Mouse (Mus musculus): Measurements from ENCODE around the gene Rnf144a. TPM values are rescaled to one million over a fixed set of nuclear protein-coding genes. Genes with fewer than 3 reads are reported as not detected.

Rnf144a gene
- polyA plus RNA-seq, 1 experiment from 2014 or later = 42.5 TPM

- no peak for ATAC-seq (ENCODE audit: insufficient number of reproducible peaks, low FRiP score, low TSS enrichment, low read depth)
- H3K27ac ChIP-seq (replicated peaks; ENCODE audit: low read depth, low read length) = no peak overlapping the region
- H3K9ac ChIP-seq (ENCODE audit: low read length) = no peak overlapping the region
- peaks cover 3% of the 10 kb centered on the region for H3K36me3 ChIP-seq (ENCODE audit: control insufficient read depth, insufficient read depth, low read length)
- H3K9me3 ChIP-seq (ENCODE audit: control insufficient read depth, low read length) = no peaks in the 10 kb centered on the region
- 89% methylated on average over 1 of the region's 1 CpGs for WGBS
- H3K4me1 ChIP-seq (ENCODE audit: control insufficient read depth, insufficient read depth, low read length) = peaks cover 11% of the 10 kb centered on the region
- H3K27me3 ChIP-seq (ENCODE audit: control insufficient read depth, insufficient read depth, low read length) = no peaks in the 10 kb centered on the region
- no peak for DNase-seq (ENCODE audit: low spot score)
- H3K4me3 ChIP-seq (ENCODE audit: low read depth, low read length) = no peak overlapping the region
- H3K4me2 ChIP-seq (ENCODE audit: low read depth, severe bottlenecking) = no peak overlapping the region
Observed at GRCm38 (mm10) chr12:26391162-26391561, 23.9 kb downstream of the Rnf144a start.

GRCm38 (mm10) chr12:26387523-26387922 is 27.5 kb downstream of the Rnf144a start:
- Histone ChIP-seq H3K9ac (ENCODE audit: low read length) (no peak overlapping the region), H3K4me2 (ENCODE audit: low read depth, severe bottlenecking) (no peak overlapping the region), H3K4me3 (ENCODE audit: low read depth, low read length) (no peak overlapping the region), H3K27me3 (ENCODE audit: control insufficient read depth, insufficient read depth, low read length) (no peaks in the 10 kb centered on the region), H3K36me3 (ENCODE audit: control insufficient read depth, insufficient read depth, low read length) (peaks cover 11% of the 10 kb centered on the region), H3K27ac (replicated peaks; ENCODE audit: low read depth, low read length) (no peak overlapping the region), H3K4me1 (ENCODE audit: control insufficient read depth, insufficient read depth, low read length) (no peaks in the 10 kb centered on the region), H3K9me3 (ENCODE audit: control insufficient read depth, low read length) (0 out of 2 replicates have a peak, but pooled peaks cover 2% of the 10 kb centered on the region)
- 83% methylated on average over 6 of the region's 6 CpGs for WGBS
- ATAC-seq (ENCODE audit: insufficient number of reproducible peaks, low FRiP score, low TSS enrichment, low read depth) (no peak), DNase-seq (ENCODE audit: low spot score) (no peak)

GRCm38 (mm10) chr12:26386947-26387346 is 28.1 kb downstream of the Rnf144a start:
- H3K9ac ChIP-seq (ENCODE audit: low read length) = no peak overlapping the region
- H3K4me2 ChIP-seq (ENCODE audit: low read depth, severe bottlenecking) = no peak overlapping the region
- H3K9me3 ChIP-seq (ENCODE audit: control insufficient read depth, low read length) = 0 out of 2 replicates have a peak, but pooled peaks cover 2% of the 10 kb centered on the region
- ATAC-seq (ENCODE audit: insufficient number of reproducible peaks, low FRiP score, low TSS enrichment, low read depth) (no peak), DNase-seq (ENCODE audit: low spot score) (no peak)
- WGBS = 88% methylated on average over 9 of the region's 9 CpGs
- no peak overlapping the region for H3K27ac ChIP-seq (replicated peaks; ENCODE audit: low read depth, low read length)
- no peak overlapping the region for H3K4me3 ChIP-seq (ENCODE audit: low read depth, low read length)
- H3K27me3 ChIP-seq (ENCODE audit: control insufficient read depth, insufficient read depth, low read length) = no peaks in the 10 kb centered on the region
- peaks cover 11% of the 10 kb centered on the region for H3K36me3 ChIP-seq (ENCODE audit: control insufficient read depth, insufficient read depth, low read length)
- H3K4me1 ChIP-seq (ENCODE audit: control insufficient read depth, insufficient read depth, low read length) = no peaks in the 10 kb centered on the region

- Histone ChIP-seq H3K4me2 (ENCODE audit: low read depth, severe bottlenecking) (no peak overlapping the region), H3K36me3 (ENCODE audit: control insufficient read depth, insufficient read depth, low read length) (peaks cover 11% of the 10 kb centered on the region), H3K27ac (replicated peaks; ENCODE audit: low read depth, low read length) (no peak overlapping the region), H3K9ac (ENCODE audit: low read length) (no peak overlapping the region), H3K4me1 (ENCODE audit: control insufficient read depth, insufficient read depth, low read length) (no peaks in the 10 kb centered on the region), H3K4me3 (ENCODE audit: low read depth, low read length) (no peak overlapping the region), H3K9me3 (ENCODE audit: control insufficient read depth, low read length) (0 out of 2 replicates have a peak, but pooled peaks cover 2% of the 10 kb centered on the region), H3K27me3 (ENCODE audit: control insufficient read depth, insufficient read depth, low read length) (no peaks in the 10 kb centered on the region)
- no peak for DNase-seq (ENCODE audit: low spot score)
- ATAC-seq (ENCODE audit: insufficient number of reproducible peaks, low FRiP score, low TSS enrichment, low read depth) = no peak
- WGBS = 83% methylated on average over 2 of the region's 2 CpGs
Observed at GRCm38 (mm10) chr12:26386189-26386588, 28.9 kb downstream of the Rnf144a start.

GRCm38 (mm10) chr12:26385735-26386134 is 29.3 kb downstream of the Rnf144a start:
- peaks cover 11% of the 10 kb centered on the region for H3K36me3 ChIP-seq (ENCODE audit: control insufficient read depth, insufficient read depth, low read length)
- DNase-seq (ENCODE audit: low spot score) = no peak
- H3K9ac ChIP-seq (ENCODE audit: low read length) = no peak overlapping the region
- WGBS = 92% methylated on average over 6 of the region's 6 CpGs
- no peak overlapping the region for H3K4me2 ChIP-seq (ENCODE audit: low read depth, severe bottlenecking)
- 0 out of 2 replicates have a peak, but pooled peaks cover 2% of the 10 kb centered on the region for H3K9me3 ChIP-seq (ENCODE audit: control insufficient read depth, low read length)
- no peak overlapping the region for H3K4me3 ChIP-seq (ENCODE audit: low read depth, low read length)
- no peaks in the 10 kb centered on the region for H3K4me1 ChIP-seq (ENCODE audit: control insufficient read depth, insufficient read depth, low read length)
- no peak for ATAC-seq (ENCODE audit: insufficient number of reproducible peaks, low FRiP score, low TSS enrichment, low read depth)
- H3K27me3 ChIP-seq (ENCODE audit: control insufficient read depth, insufficient read depth, low read length) = no peaks in the 10 kb centered on the region
- no peak overlapping the region for H3K27ac ChIP-seq (replicated peaks; ENCODE audit: low read depth, low read length)

GRCm38 (mm10) chr12:26381730-26382129 is 33.3 kb downstream of the Rnf144a start:
- peaks cover 8% of the 10 kb centered on the region; the same call in 1 of the 2 replicates for H3K36me3 ChIP-seq (ENCODE audit: control insufficient read depth, insufficient read depth, low read length)
- H3K9ac ChIP-seq (ENCODE audit: low read length) = no peak overlapping the region
- H3K27ac ChIP-seq (replicated peaks; ENCODE audit: low read depth, low read length) = no peak overlapping the region
- H3K9me3 ChIP-seq (ENCODE audit: control insufficient read depth, low read length) = 0 out of 2 replicates have a peak, but pooled peaks cover 2% of the 10 kb centered on the region
- no peak overlapping the region for H3K4me3 ChIP-seq (ENCODE audit: low read depth, low read length)
- no peaks in the 10 kb centered on the region for H3K27me3 ChIP-seq (ENCODE audit: control insufficient read depth, insufficient read depth, low read length)
- ATAC-seq (ENCODE audit: insufficient number of reproducible peaks, low FRiP score, low TSS enrichment, low read depth) (no peak), DNase-seq (ENCODE audit: low spot score) (no peak)
- WGBS = 73% methylated on average over 8 of the region's 8 CpGs
- H3K4me1 ChIP-seq (ENCODE audit: control insufficient read depth, insufficient read depth, low read length) = no peaks in the 10 kb centered on the region
- H3K4me2 ChIP-seq (ENCODE audit: low read depth, severe bottlenecking) = no peak overlapping the region

- DNase-seq (ENCODE audit: low spot score) (no peak), ATAC-seq (ENCODE audit: insufficient number of reproducible peaks, low FRiP score, low TSS enrichment, low read depth) (no peak)
- H3K9me3 ChIP-seq (ENCODE audit: control insufficient read depth, low read length) = 0 out of 2 replicates have a peak, but pooled peaks cover 2% of the 10 kb centered on the region
- no peak overlapping the region for H3K4me3 ChIP-seq (ENCODE audit: low read depth, low read length)
- H3K4me1 ChIP-seq (ENCODE audit: control insufficient read depth, insufficient read depth, low read length) = no peaks in the 10 kb centered on the region
- WGBS = 81% methylated on average over 7 of the region's 7 CpGs
- no peaks in the 10 kb centered on the region for H3K27me3 ChIP-seq (ENCODE audit: control insufficient read depth, insufficient read depth, low read length)
- H3K27ac ChIP-seq (replicated peaks; ENCODE audit: low read depth, low read length) = no peak overlapping the region
- no peak overlapping the region for H3K4me2 ChIP-seq (ENCODE audit: low read depth, severe bottlenecking)
- H3K9ac ChIP-seq (ENCODE audit: low read length) = no peak overlapping the region
- peaks cover 5% of the 10 kb centered on the region; the same call in 1 of the 2 replicates for H3K36me3 ChIP-seq (ENCODE audit: control insufficient read depth, insufficient read depth, low read length)
Observed at GRCm38 (mm10) chr12:26379797-26380196, 35.3 kb downstream of the Rnf144a start.

GRCm38 (mm10) chr12:26377691-26378090 is 37.4 kb downstream of the Rnf144a start:
- Histone ChIP-seq H3K27ac (replicated peaks; ENCODE audit: low read depth, low read length) (no peak overlapping the region), H3K4me3 (ENCODE audit: low read depth, low read length) (no peak overlapping the region), H3K9me3 (ENCODE audit: control insufficient read depth, low read length) (no peaks in the 10 kb centered on the region), H3K36me3 (ENCODE audit: control insufficient read depth, insufficient read depth, low read length) (no peaks in the 10 kb centered on the region), H3K9ac (ENCODE audit: low read length) (no peak overlapping the region), H3K4me2 (ENCODE audit: low read depth, severe bottlenecking) (no peak overlapping the region), H3K27me3 (ENCODE audit: control insufficient read depth, insufficient read depth, low read length) (no peaks in the 10 kb centered on the region), H3K4me1 (ENCODE audit: control insufficient read depth, insufficient read depth, low read length) (no peaks in the 10 kb centered on the region)
- ATAC-seq (ENCODE audit: insufficient number of reproducible peaks, low FRiP score, low TSS enrichment, low read depth) (no peak), DNase-seq (ENCODE audit: low spot score) (no peak)
- WGBS = 93% methylated on average over 7 of the region's 7 CpGs
